Mouse (Mus musculus) spleen, adult 12 weeks (tissue): Measurements from ENCODE around the gene 4933428M09Rik.
"Not testable (repeated sequence)": the region's sequence is repeated elsewhere in the genome, so short reads cannot be mapped to it uniquely, and the experiment has no call there.

Experiments
- DNase-seq: peaks from one replicate; pipeline ENCODE4 v3.0.0; 2022; ENCODE audit warnings: low spot score

4933428M09Rik gene

DNA sequence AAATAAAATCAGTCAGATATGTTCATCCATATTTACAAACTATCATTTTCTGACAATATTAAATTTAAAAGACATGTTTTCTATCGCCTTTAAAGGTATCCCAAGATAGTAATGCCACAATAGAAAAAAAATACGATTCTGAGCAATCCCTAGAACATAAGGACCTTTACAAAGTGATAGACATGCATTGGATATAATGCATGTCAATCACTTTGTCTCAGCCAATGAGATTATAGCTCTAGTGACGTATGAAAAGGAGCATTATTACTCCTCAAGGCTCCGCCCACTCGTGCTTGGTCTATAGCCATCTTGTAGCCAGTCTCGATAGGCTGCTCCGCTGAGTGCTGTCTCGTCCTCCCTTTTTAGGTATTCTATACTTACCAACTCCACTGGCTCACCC, at the start of gene 4933428M09Rik:
Gene 4933428M09Rik, plus strand, starts transcription at position 301 of the 400 bp plus-strand sequence.
- DNase-seq: no peak

DNA sequence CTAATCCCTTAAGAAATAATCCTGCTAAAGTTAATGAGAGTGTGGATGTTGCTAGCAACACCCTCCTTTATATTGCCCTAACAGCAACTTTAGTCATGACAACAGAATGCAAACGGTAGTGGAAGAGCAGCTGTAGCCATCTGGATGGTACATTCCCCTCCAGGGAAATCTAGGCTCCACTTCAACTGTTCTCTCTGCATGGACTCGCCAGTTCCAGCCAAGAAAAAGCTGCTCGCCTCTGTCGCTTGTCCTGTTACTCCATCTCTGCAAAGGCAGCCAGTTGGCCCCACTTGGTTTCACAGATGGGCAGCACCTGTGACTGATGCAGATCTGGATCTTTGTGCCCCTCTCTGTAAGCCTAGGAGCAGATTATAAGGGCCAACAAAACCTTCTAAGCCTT, 45.0 kb upstream of the 4933428M09Rik start:
- no peak for DNase-seq

DNA sequence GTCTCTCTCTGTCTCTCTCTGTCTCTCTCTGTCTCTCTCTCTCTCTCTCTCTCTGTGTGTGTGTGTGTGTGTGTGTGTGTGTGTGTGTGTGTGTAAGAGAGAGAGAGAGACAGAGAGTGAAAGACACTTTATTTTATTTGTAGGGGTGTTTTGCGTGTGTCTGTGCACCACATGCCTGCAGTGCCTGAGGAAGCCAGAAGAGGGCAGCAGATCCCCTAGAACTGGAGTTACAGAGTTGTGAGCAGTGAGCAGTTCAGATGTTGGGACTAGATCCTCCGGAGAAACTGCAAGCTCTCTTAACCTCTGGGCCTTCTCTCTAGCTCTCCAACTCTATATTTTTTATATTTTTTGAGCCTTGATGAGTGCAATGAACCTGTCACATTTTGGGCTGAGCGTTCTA, 12.5 kb downstream of the 4933428M09Rik start:
- not testable (repeated sequence) for DNase-seq

DNA sequence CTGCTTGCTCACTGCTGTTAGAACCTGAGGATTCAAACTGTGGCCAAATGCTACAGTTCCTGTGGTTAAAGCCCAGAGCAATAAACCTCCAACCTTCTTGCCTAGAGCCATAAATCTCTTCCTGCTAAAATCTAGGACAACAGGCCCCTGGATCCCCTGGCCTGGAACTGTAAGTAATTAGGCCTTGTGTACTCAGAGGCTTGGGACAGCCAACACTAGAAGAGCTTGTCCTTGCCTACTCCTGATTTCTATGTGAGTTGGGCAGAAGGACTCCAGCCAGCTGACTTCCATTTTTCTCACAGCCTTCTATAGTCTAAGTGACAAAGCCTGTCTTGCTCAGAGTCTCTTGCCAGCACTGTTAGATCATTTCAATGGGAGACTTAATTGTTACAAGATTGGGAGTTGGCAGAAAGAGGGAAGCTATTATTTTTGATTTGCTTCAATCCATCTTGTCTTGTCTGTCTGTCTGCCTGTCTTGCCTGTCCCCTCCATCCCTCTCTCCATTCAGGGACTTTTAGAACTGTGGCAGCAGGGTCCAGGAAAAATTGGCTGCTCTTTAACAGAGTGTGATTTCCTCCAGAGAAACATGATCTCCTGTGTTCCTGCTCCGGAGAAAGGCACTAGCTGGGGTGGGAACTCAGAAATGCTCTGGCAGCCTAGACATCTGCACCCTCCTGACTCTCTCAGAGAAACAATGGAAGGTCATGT, 15.7 kb downstream of the 4933428M09Rik start:
- no peak for DNase-seq

DNA sequence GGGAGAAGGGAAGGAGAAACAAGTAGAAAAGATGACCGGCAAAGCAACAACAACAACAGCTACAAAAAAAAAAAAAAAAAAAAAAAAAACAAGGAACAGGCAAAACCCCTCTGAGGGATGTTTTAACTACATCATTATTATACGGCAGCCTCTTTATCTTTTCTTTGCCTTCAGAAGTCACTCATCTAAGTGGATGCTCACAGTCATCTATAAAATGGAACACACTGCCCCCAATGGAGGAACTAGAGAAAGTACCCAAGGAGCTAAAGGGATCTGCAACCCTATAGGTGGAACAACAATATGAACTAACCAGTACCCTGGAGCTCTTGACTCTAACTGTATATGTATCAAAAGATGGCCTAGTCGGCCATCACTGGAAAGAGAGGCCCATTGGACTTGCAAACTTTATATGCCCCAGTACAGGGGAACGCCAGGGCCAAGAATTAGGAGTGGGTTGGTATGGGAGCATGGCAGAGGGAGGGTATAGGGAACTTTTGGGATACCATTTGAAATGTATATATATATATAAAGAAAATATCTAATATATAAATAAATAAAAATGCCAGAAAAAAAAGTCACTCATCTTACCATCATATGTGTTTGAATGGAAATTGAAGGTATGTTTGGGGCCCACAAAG, 30.3 kb downstream of the 4933428M09Rik start:
- not testable (repeated sequence) for DNase-seq

DNA sequence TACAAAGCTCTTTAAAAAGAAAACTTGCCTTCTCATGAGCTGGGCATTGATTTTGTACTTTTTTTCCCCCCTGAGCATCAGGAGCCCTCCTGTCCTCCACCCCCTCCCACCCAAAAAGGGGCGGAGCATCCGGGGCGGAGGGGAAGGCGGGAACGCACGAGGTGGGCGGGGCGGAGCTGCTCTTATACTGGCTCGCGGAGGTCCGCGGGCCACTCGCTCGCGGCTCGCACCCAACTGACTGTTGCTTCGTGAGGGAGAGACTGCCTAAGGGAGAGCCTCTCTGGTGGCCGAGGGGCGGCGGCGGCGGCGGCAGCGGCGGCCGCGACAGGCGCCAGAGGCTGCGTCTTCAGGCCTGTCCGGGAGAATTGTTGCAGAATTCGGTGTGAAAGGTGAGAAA, 30.8 kb downstream of the 4933428M09Rik start, which contains the start of gene Mum1l1:
Gene Mum1l1, plus strand, starts transcription at position 214 of the 397 bp plus-strand sequence.
- no peak for DNase-seq

DNA sequence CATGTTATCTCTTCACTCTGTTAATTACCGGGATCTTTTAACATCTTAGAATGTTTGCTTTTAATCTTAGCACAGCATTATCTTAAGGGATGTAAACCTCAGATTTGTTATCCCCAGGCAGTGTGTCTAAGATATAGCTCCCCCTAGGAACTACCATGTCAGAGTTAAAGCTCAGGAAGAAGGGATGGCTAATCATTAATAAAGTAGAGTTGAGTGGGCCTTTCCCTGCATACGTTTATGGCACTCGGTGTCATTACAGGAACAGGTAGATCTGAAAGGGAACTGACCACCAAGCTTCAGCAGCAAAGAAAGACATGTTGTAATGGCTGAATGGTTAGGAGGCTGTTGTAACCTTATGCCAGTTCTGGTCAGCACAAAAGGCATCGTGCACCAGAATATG, 35.7 kb downstream of the 4933428M09Rik start:
- no peak for DNase-seq

DNA sequence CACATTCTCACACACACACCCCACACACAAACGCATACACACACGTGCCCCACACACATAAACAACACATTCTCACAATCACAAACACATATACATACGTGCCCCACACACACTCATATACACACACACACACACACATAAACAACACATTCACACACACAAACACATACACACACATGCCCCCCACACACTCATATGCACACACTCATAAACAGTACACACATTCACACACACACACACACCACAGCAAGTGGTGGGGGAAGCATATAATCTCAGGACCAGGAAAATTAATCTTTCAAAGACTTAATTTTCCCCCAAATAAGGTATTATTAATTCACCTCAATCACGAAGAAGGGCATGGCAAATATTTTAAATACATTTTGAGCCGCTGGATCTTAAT, 37.4 kb downstream of the 4933428M09Rik start:
- DNase-seq: no peak

DNA sequence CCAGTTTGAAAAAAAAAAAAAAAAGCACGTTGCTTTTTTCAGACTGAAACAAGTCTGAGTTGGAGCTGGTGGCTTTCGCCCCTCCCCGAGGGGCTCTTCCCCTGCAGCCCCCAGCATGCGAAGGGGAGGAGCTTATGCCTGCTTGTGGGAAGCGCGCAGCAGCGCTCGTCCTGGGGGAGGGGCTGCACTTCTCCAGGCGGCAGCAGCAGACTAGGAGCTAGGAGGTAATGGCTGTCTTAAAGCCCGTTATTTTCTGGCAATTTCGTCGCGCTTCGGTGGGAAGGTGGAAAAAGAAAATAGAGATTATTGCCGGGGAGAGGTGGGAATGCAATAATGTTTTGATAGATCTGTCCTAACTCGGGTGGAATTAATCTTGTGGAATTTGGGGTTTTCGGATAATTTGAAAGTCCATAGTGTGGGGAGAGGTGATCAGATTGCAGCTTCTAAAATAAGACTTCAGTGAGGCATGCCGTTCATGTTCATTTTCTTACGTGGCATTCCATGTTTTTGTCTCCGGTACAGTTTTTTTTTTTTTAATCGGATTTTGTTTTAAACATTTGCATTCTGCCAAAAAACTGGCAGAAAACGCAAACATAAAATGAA, 38.1 kb downstream of the 4933428M09Rik start:
- DNase-seq: no peak

DNA sequence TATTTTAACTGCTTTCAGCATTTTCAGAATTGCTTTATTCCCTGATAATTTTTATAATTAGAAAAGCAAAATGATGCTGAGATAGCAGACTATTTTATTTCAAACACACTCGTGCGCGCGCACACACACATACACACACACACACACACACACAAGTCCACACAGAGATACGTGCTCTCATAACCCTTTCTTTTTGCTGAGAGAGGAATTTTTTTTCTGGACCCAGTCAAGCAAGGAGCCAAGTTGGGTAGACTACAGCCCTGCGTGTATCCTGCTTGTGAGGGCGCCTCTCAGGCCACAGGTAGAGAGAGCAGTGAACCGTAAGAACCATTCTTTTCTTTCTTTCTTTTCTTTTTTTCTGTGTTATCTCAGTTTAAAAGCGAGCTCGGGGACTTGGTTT, 38.7 kb downstream of the 4933428M09Rik start:
- no peak for DNase-seq

DNA sequence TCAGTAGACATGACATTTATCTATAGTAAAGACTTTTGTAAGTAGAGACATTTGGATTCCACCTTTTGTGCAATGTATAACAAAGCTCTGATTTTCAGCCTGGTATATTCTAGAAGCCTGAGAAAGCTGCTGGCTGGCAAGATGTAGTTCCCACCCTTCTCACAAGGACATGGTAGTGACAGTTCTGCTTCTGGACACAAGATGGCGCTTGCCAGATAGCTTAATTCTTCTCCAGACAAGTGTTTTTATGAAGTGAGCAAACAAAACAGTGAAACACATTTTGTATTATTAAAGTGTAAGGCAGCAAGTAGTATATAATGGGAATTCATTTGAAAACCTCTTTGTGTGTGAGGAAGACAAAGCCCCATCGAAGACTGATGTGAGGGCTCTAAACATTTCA, 40.0 kb downstream of the 4933428M09Rik start:
- no peak for DNase-seq

DNA sequence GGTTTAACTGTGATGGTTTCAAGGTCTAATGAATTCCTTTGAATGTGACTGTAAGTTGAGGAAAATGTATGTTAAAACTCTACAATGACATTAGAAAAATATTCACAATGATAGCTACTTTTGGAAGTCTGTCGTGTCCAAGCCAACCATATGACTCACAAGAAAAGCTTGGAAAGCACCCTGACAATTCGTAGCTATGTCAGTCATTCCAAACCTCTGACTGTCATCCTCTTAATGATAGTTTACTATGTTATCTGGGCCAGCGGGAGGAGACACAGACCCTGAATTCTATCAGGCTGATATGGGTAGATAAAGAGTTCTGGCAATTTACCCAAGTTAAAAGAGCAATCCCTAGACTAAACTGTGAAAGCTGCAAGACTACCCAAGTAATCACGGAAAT, 41.8 kb downstream of the 4933428M09Rik start:
- DNase-seq: no peak

DNA sequence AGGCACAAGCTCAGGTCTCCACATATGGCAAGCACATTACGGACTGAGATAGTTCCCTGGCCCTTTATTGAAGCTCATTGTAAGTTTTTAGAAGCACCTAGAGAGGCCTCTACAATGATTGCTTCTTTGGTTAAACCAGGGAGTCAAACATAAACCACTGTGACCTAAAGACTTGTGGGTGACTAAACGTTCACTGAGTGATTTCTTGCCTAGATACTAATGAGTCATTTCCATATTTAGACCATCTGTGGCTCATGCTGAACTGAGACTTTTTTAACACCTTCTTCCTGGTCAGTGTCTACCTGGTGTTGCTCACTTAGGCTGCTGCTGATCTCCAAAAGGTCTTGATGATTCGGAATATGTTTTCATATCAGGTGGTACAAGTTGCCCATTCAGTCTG, 42.9 kb downstream of the 4933428M09Rik start:
- DNase-seq: no peak
